Mouse (Mus musculus) limb, embryonic 15.5 days (tissue): ENCODE data around the gene Ost4. TPM values are rescaled to one million over a fixed set of nuclear protein-coding genes. Genes with fewer than 3 reads are reported as not detected.
A peak's percentile ranks its signal among the peaks of the same experiment; 100 is the strongest.

ENCODE experiments used
- ATAC-seq: fragments of 200-750 bp; cut with Nextera tagmentation; 2 replicates; pipeline ENCODE4 v1.8.0; 2017; ENCODE audit warnings: low read depth, moderate TSS enrichment; ENCODE audit not compliant: insufficient number of reproducible peaks, low FRiP score, low TSS enrichment
- H3K27ac ChIP-seq: fragments of 300-500 bp; sonication (generic); 2 replicates; pipeline ENCODE4 v1.5.1; 2015; ENCODE audit warnings: moderate library complexity, mild to moderate bottlenecking, inconsistent platforms
- H3K27me3 ChIP-seq: fragments of 300-500 bp; sonication (generic); 2 replicates; pipeline ENCODE4 v1.6.1; 2015; ENCODE audit warnings: inconsistent platforms
- H3K36me3 ChIP-seq: fragments of 300-500 bp; sonication (generic); 2 replicates; pipeline ENCODE4 v1.6.1; 2015; ENCODE audit warnings: inconsistent platforms
- H3K4me1 ChIP-seq: fragments of 300-500 bp; sonication (generic); 2 replicates; pipeline ENCODE4 v1.6.1; 2015; ENCODE audit warnings: inconsistent platforms
- H3K4me2 ChIP-seq: fragments of 300-500 bp; sonication (generic); 2 replicates; pipeline ENCODE4 v1.6.1; 2015; ENCODE audit warnings: mild to moderate bottlenecking, inconsistent platforms
- H3K4me3 ChIP-seq: fragments of 300-500 bp; sonication (generic); 2 replicates; pipeline ENCODE4 v1.5.1; 2015; ENCODE audit warnings: mild to moderate bottlenecking, inconsistent platforms
- H3K9ac ChIP-seq: fragments of 300-500 bp; sonication (generic); 2 replicates; pipeline ENCODE4 v1.6.1; 2015; ENCODE audit warnings: inconsistent platforms
- H3K9me3 ChIP-seq: fragments of 300-500 bp; sonication (generic); 2 replicates; pipeline ENCODE4 v1.6.1; 2016; ENCODE audit warnings: inconsistent platforms
- WGBS: fragments of 180-500 bp; shearing (Covaris S2); methylation state at CpG from one replicate; pipeline ENCODE4 v1.1.7; 2015; 5-methylcytosine and 5-hydroxymethylcytosine counted together
- polyA plus RNA-seq: library from polyadenylated mRNA; unstranded; fragments of >200 nt; fragmentation: Nextera tagmentation; extraction: Ambion mirVana; gene quantifications from 2 replicates; pipeline ENCODE4 v1.2.1, GENCODE M21; 2015

Ost4 gene
- polyA plus RNA-seq, 1 experiment from 2014 or later, result 505 TPM

DNA sequence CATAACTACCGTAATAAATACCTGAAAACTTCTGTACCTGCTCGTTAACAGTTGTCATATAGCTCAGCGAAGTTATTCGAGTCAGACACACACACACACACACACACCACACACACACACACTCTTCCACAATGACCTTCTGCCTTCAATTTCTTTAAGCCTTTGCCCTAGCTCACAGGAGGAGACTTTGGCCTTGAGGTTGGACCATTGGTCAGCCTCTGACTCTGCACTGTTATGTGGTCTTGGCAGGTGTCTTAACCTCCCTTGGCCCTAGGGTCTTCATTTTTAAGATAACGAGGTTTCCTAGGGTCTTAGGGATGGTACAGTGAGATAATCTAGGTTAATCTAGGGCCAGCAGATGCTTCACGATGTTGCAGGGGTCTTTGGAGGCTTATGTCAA lies 36.8 kb upstream of the Ost4 start:
- Histone ChIP-seq H3K27me3 (peaks cover 6% of the 10 kb centered on the region; the same call in 1 of the 2 replicates), H3K4me1 (peaks cover 12% of the 10 kb centered on the region), H3K27ac (no peak overlapping the region), H3K4me2 (no peak overlapping the region), H3K9ac (no peak overlapping the region), H3K36me3 (no peaks in the 10 kb centered on the region), H3K9me3 (no peaks in the 10 kb centered on the region), H3K4me3 (no peak overlapping the region; the same call in 1 of the 2 replicates)
- 78% methylated on average over 6 of the region's 6 CpGs for WGBS
- no peak for ATAC-seq

DNA sequence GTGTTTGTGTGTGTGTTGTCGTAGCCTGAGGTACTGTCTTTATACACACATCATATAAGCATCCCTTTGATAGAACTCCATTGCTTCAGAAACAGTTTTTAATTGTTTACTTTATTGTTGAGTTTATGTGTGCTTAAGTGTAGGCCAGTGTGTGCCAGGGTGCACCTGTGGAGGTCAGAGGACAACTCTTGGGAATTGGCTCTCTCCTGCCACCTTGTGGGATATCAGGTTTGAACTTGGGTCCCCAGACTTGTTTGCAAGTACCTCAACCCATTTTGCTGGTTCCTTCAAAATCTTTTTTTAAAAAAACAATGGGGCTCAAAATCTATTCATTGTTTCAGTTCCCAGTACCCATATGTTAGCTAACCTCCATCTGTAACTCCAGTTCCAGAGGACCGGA lies 35.4 kb upstream of the Ost4 start:
- 96% methylated on average over 2 of the region's 2 CpGs for WGBS
- Histone ChIP-seq H3K9ac (no peak overlapping the region), H3K4me3 (no peak overlapping the region), H3K27ac (no peak overlapping the region), H3K36me3 (no peaks in the 10 kb centered on the region), H3K9me3 (no peaks in the 10 kb centered on the region), H3K4me1 (peaks cover 6% of the 10 kb centered on the region), H3K27me3 (peaks cover 6% of the 10 kb centered on the region; the same call in 1 of the 2 replicates), H3K4me2 (no peak overlapping the region)
- ATAC-seq, result no peak

DNA sequence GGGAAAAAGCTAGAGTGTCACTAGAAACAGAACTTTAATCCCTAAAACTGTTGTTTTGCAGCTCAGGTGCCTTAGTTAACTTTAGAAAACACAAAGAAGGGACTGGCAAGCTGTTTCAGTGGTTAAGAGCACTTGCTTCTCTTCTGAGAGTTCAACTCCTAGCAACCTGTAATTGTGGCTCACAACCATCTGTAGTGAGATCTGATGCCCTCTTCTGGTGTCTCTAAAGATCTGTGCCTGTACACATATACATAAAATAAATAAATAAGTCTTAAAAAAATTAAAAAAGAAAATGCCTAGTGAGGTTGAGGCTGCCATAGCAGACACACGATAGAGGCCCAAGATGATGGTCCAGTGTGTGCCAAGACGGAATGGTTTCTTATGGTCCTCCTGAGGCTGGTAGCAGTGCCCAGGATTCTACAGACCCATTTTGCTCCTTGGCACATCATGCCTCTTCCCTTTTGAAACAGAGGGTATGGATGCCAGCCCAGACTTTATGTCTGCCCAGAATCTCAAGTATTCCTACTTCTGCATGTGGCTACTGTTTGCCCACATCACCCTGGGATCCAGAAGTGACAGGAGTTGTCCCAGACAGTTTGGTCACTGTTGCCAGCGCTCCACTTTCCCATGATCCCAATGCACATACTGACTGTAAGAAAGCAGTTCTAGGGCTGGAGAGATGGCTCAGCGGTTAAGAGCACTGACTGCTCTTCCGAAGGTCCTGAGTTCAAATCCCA lies 27.3 kb upstream of the Ost4 start:
- ATAC-seq, result no peak
- Histone ChIP-seq H3K4me1 (peaks cover 3% of the 10 kb centered on the region; the same call in 1 of the 2 replicates), H3K27me3 (no peaks in the 10 kb centered on the region), H3K9me3 (no peaks in the 10 kb centered on the region), H3K36me3 (no peaks in the 10 kb centered on the region), H3K27ac (no peak overlapping the region), H3K9ac (no peak overlapping the region), H3K4me2 (no peak overlapping the region), H3K4me3 (no peak overlapping the region)
- WGBS, result 88% methylated on average over 5 of the region's 5 CpGs

DNA sequence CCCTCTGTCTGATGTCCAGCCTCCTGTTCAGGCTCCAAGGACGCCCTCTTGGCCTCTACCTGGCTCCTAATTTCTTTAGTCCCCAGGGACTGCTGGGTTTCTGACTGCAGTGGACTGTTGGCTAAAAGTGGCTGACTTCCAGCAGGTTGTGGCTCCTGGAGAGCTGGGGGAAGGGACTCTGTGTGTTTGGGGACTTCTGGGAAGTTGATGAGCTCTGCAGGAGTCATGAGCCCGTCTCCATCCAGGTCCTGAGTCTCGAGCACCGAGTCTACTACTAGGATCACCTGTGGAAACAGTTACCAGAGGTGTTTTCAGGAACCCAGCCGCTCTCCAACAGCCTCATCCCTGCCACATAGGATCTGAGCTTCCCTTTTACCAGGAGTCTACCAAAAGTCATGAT lies 26.1 kb upstream of the Ost4 start:
- H3K4me3 ChIP-seq, result no peak overlapping the region
- H3K9me3 ChIP-seq, result no peaks in the 10 kb centered on the region
- H3K27me3 ChIP-seq, result no peaks in the 10 kb centered on the region
- H3K4me2 ChIP-seq, result no peak overlapping the region
- H3K36me3 ChIP-seq, result no peaks in the 10 kb centered on the region
- H3K9ac ChIP-seq, result no peak overlapping the region
- WGBS, result 63% methylated on average over 5 of the region's 5 CpGs
- ATAC-seq, result no peak
- H3K4me1 ChIP-seq, result peaks cover 3% of the 10 kb centered on the region; the same call in 1 of the 2 replicates
- H3K27ac ChIP-seq, result no peak overlapping the region

DNA sequence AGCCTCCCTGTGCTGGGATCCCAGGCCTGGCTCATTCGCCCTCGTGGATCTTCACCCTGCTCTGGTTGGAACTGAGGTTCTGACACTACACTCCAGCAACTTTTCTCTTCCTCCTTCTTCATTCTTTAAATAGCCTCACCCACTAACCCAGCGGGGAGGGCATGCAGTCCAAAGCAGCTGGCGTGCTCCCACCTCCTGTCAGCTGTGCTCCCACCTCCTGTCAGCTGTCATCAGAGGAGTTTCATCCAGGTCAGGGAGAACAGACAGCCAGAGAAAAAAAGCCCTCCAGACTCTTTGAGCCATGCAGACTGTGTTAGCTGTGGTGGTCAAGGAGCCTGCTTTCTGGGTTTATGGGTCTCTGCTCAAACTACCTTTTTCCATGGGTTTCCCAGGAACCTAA lies 23.8 kb upstream of the Ost4 start:
- Histone ChIP-seq H3K9ac (no peak overlapping the region), H3K27me3 (no peaks in the 10 kb centered on the region), H3K4me3 (no peak overlapping the region), H3K4me2 (no peak overlapping the region), H3K27ac (no peak overlapping the region), H3K4me1 (peaks cover 6% of the 10 kb centered on the region; the same call in 1 of the 2 replicates), H3K36me3 (no peaks in the 10 kb centered on the region), H3K9me3 (no peaks in the 10 kb centered on the region)
- ATAC-seq, result no peak
- 77% methylated on average over 4 of the region's 4 CpGs for WGBS

DNA sequence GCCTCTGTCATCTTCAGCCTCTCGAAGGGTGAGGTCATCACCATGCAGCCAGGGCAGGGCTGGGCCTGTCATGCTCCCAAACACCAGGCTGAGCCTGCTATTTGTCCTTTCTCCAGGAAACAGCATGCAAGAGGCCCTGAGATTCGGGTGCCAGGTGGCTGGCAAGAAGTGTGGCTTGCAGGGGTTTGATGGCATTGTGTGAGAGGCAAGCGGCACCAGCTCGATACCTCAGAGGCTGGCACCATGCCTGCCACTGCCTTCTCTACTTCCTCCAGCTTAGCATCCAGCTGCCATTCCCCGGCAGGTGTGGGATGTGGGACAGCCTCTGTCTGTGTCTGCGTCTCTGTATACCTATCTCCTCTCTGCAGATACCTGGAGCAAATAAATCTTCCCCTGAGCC lies 23.3 kb upstream of the Ost4 start:
- H3K9me3 ChIP-seq, result no peaks in the 10 kb centered on the region
- ATAC-seq, result no peak
- WGBS, result 80% methylated on average over 6 of the region's 6 CpGs

DNA sequence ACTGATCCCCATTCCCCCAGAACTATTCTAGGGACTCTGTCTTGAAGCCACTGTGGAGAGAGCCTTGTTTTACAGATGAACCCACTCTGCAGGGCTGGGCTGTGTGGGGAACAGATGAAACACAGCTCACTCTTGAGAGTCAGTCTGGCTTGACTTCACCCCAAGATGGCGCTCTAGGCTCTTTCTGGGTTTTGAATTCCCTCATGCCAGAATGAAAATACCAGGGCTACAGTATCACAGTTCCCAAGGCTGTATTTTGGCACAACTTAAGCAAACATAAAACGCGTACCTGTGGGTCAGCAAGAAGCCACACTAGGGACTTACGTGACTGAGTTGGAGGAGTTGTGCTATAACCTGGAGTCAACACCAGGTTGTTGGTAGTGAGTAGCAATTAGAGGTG lies 22.5 kb upstream of the Ost4 start:
- Histone ChIP-seq H3K27ac (no peak overlapping the region), H3K4me3 (no peak overlapping the region), H3K27me3 (no peaks in the 10 kb centered on the region), H3K4me2 (no peak overlapping the region), H3K4me1 (peaks cover 6% of the 10 kb centered on the region; the same call in 1 of the 2 replicates), H3K9ac (no peak overlapping the region), H3K36me3 (0 out of 2 replicates have a peak, but pooled peaks cover 3% of the 10 kb centered on the region), H3K9me3 (no peaks in the 10 kb centered on the region)
- no peak; the same call in 1 of the 2 replicates for ATAC-seq
- 32% methylated on average over 4 of the region's 4 CpGs for WGBS

More for the DNA sequence above, 23.3 kb upstream of the Ost4 start:
- Histone ChIP-seq H3K4me1 (peaks cover 6% of the 10 kb centered on the region; the same call in 1 of the 2 replicates), H3K36me3 (no peaks in the 10 kb centered on the region), H3K27me3 (no peaks in the 10 kb centered on the region), H3K27ac (no peak overlapping the region), H3K4me2 (no peak overlapping the region), H3K4me3 (no peak overlapping the region), H3K9ac (no peak overlapping the region)

DNA sequence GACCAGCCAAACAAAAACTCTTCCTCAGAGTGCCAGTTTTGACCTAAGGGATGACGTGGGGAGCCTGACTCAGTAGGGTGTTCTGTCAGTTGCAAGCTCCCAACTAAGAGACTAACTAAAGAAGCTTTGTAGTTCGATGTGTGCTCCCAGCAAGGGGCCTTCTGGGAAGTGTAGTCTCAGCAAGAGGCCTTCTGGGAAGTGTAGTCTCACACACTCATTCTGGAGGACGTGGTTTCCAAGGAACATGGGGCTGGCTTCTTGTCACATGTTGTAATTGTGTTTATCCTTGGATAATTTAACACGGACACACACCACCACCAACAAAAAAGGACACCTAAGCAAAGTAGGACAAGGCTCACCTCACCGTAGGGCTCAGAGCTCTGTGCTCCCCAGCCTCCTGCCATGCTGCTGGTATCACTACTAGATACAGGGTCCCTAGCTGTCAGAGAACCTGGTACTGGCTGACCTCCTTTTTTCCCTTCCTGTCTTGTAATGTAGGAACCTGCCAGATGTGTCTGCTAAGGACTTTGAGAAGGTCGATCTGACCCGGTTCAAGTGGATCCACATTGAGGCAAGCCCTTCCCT lies 20.4 kb upstream of the Ost4 start:
- H3K27ac ChIP-seq, result no peak overlapping the region
- no peaks in the 10 kb centered on the region for H3K9me3 ChIP-seq
- H3K4me3 ChIP-seq, result no peak overlapping the region
- 0 out of 2 replicates have a peak, but pooled peaks cover 3% of the 10 kb centered on the region for H3K36me3 ChIP-seq
- no peak overlapping the region for H3K9ac ChIP-seq
- H3K4me1 ChIP-seq, result peaks cover 7% of the 10 kb centered on the region; the same call in 1 of the 2 replicates
- ATAC-seq, result no peak
- H3K27me3 ChIP-seq, result no peaks in the 10 kb centered on the region
- 39% methylated on average over 7 of the region's 7 CpGs for WGBS
- H3K4me2 ChIP-seq, result peak overlapping the region; percentile 25; the same call in 1 of the 2 replicates

DNA sequence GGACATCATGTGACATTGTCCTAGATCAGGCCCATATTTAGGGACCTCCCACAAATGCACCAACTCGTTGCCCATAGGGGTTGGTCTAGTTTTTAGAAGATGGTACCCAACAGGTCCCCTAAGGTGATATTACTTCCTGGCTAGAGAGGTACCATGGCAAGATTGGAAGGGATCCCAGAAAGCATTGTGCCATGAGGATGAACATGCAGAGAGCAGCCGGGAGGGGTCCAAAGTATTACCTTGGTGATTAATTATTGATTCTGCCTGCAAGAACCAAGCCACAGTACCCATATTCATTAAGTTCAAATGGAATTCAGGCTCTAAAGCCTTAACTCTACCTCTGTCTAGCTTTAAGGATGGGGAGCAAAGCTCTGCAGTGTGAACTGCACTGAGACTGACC lies 18.5 kb upstream of the Ost4 start:
- Histone ChIP-seq H3K9ac (no peak overlapping the region), H3K4me2 (no peak overlapping the region), H3K4me1 (peaks cover 25% of the 10 kb centered on the region), H3K9me3 (no peaks in the 10 kb centered on the region), H3K36me3 (peaks cover 3% of the 10 kb centered on the region; the same call in 1 of the 2 replicates), H3K27me3 (no peaks in the 10 kb centered on the region), H3K27ac (no peak overlapping the region), H3K4me3 (no peak overlapping the region)
- no peak for ATAC-seq
- WGBS, result 73% methylated on average over 2 of the region's 2 CpGs

DNA sequence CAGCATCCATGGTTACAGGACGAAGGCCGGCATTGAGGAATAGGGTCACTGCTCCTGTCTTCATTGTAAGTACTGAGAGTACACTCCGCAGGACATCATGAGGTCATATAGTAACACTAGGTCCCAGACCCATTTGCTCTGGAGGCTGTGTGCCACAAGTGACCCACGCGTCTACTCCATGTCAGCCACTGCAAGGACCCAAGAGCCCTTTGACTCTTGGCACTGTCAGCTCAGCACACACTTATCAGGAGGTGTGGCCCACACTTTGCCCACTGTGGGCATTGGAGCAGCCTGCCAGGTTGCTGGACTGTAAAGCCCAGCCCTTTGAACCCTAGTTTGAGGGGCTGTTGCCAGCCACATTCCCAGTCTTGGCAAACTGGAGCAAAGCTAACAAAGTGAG lies 17.6 kb upstream of the Ost4 start:
- Histone ChIP-seq H3K27me3 (no peaks in the 10 kb centered on the region), H3K27ac (no peak overlapping the region), H3K9ac (no peak overlapping the region), H3K4me1 (peaks cover 31% of the 10 kb centered on the region), H3K9me3 (no peaks in the 10 kb centered on the region), H3K36me3 (peaks cover 11% of the 10 kb centered on the region), H3K4me2 (no peak overlapping the region), H3K4me3 (no peak overlapping the region)
- no peak for ATAC-seq
- 88% methylated on average over 5 of the region's 5 CpGs for WGBS

DNA sequence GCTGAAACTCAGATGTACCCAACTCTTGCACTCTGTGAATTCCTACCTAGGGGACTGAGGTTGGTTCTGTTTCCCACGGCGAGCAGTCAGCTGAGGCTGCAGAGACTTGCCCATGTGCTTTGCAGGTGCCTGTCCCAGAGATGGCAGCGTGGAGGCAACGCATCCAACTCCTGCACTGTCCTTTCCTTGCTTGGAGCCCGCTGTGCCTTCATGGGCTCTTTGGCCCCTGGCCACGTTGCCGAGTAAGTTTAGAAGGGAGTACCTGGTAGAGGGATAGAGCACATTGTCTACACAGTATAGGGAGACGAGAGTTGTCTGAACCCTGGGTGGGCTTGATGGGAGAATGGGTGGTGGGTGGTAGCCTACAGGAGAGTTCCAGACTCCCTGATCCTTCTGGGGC lies 17.0 kb upstream of the Ost4 start:
- H3K36me3 ChIP-seq, result peaks cover 18% of the 10 kb centered on the region
- no peak overlapping the region for H3K4me3 ChIP-seq
- H3K4me1 ChIP-seq, result peaks cover 36% of the 10 kb centered on the region
- ATAC-seq, result no peak
- H3K27me3 ChIP-seq, result no peaks in the 10 kb centered on the region
- H3K4me2 ChIP-seq, result no peak overlapping the region
- H3K27ac ChIP-seq, result no peak overlapping the region
- WGBS, result 72% methylated on average over 8 of the region's 8 CpGs
- no peaks in the 10 kb centered on the region for H3K9me3 ChIP-seq
- no peak overlapping the region for H3K9ac ChIP-seq

DNA sequence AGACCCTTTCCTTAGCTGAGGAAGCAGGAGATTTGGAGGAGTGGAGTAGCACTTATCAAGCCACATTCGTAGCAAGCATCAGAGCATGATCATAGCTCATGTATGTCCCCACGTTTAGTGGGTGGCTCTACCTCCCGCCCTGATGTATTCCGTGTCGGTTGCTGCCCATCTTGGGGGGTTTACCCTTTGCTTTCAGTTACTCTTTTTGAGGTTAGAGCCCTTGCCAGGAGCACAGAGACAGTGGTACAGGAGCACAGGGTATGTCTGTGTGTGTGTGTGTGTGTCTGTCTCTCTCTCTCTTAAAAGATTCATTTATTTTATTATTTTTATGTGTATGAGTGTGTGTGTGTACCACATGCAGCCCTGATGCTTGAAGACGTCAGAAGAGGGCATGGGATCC lies 15.5 kb upstream of the Ost4 start:
- no peak for ATAC-seq
- Histone ChIP-seq H3K9me3 (no peaks in the 10 kb centered on the region), H3K27me3 (no peaks in the 10 kb centered on the region), H3K27ac (no peak overlapping the region), H3K4me1 (peaks cover 51% of the 10 kb centered on the region), H3K9ac (no peak overlapping the region), H3K4me2 (no peak overlapping the region), H3K4me3 (no peak overlapping the region), H3K36me3 (peaks cover 32% of the 10 kb centered on the region)
- WGBS, result 80% methylated on average over 6 of the region's 6 CpGs
